Mouse (Mus musculus) left cerebral cortex, adult 8-10 months (tissue): ENCODE results near the gene Olfr569. TPM values are rescaled to one million over a fixed set of nuclear protein-coding genes. Genes with fewer than 3 reads are reported as not detected.

Experiments used
- DNase-seq, 2 experiments: peaks; one replicate each; pipeline ENCODE4 v3.0.0; 2022; ENCODE audit warnings: low spot score in 2 of 2
- total RNA-seq, 4 experiments: library from RNA; stranded (reverse); gene quantifications; 2 replicates each; pipeline ENCODE4 v1.2.4; 2022

The Olfr569 gene
- not detected for total RNA-seq

DNA sequence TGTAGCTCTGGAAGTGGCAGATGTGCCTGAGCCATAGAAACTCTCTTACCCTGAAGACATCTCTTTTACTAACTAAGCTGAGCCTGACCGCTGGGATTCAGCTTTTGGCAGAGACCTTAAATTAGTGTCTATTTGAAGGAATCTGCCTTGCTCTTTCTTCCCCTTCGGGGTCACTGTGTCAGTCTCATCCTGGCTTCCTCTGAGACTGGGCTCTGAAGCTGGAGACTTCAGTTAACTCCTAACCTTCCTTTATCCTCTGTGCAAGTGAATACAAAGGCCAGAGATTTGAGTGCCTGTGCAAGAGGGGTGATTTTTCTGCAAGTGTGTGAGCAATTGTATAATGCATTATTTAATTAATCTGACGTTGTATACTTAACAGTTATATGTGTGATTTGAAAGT, at the start of gene Olfr569:
Olfr569 (minus strand) TSS at position 101 of the 400 bp plus-strand sequence.
- DNase-seq = no peak

DNA sequence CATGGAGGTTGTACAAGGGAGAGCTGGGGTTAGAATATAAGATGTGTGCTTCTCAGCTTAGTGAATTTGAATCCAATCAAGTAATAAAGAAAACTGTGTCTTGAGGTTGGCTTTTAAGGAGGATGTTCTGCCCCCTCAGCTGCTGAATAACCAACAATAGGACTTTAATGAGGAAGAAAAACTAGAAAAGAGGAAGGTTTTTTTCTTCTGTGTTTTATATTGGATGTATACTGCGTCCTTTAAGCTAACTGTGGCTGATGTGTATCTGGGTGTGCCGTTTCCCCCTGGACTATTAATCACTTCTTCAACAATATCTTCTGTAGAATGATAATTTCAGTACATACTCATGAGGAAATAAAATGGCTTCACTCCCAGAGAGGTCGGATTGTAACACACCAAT, 36.4 kb upstream of the Olfr569 start:
- no peak for DNase-seq

GRCm38 (mm10) chr7:102924109-102924508, 33.4 kb upstream of the Olfr569 start, which contains the start of gene Olfr572:
TSS of gene Olfr572 (plus strand) at chr7:102924409.
- no peak for DNase-seq

GRCm38 (mm10) chr7:102919632-102920031, 28.9 kb upstream of the Olfr569 start:
- no peak for DNase-seq

GRCm38 (mm10) chr7:102917032-102917875, 26.6 kb upstream of the Olfr569 start, which contains the start of gene Olfr571:
TSS of gene Olfr571 (minus strand) at chr7:102917536.
- DNase-seq = no peak

GRCm38 (mm10) chr7:102916405-102916804, 25.7 kb upstream of the Olfr569 start:
- no peak for DNase-seq

DNA sequence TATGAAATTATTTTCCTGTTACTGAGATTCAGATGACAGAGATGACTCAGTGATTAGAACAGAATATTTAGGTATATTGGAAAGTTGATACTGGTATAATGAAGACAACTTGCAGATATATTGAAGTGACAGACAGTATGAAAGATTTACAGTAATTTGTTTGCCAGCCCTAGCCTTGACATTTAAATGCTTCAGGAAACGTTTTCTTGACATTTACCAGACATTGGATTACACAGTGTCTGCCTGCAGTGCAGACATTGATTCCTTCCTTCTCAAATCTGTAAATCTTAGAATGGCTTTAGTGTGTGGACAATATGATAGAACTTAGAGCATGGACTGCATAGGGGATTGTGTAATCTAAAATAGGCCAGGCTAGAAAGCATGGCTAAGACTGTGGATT, 24.6 kb upstream of the Olfr569 start:
- DNase-seq = no peak

- DNase-seq = no peak
These were observed 13.9 kb downstream of the Olfr569 start, which contains the start of gene Olfr568 for GRCm38 (mm10) chr7:102876822-102877221. TSS of gene Olfr568 (plus strand) at chr7:102877122.

DNA sequence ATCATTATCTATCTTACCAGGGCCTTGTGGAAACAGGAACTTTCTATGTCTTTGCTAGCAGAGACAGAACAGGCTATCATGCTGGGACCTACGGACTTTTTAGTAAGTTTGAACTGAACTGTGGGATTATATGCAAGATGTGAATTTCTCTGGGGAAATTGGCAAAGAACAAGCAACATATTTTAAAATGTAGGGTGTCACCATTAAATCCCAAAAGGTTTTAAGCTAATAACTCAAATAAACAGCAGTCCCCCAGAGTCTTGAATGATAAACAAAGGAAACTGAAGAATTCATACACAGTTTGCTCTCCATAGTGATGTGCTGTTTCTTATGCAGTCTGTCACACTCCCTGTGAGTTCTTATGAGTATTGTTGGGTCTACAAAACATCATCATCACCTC, 32.0 kb downstream of the Olfr569 start, which contains the start of gene Olfr566:
Olfr566 (minus strand) TSS at position 101 of the 400 bp plus-strand sequence.
- no peak for DNase-seq

DNA sequence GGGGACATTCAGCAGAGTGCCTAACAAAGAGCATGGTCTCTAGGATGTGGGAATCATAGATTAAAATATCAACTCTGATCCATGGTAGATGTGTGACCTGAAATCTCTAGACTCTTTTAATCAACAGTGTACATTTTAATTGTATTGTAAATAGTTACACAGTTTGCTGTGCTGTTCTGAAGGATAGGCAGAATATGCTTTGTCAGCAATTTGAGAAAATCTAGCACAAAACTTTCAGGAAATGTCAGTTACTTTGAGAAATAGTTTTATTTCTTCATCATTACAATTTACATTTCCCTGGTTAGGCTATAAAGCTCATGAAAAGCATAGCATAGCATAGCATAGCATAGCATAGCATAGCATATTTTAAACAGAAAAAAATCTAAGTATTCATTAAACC, 34.9 kb downstream of the Olfr569 start:
- DNase-seq = no peak

Other genes with a start within 250 kb of the Olfr569 start
- not detected for gene Olfr555, start 232.1 kb downstream of the Olfr569 start, total RNA-seq
- not detected for gene Olfr556, start 226.0 kb downstream of the Olfr569 start, total RNA-seq
- 1 to 10 TPM; 5.2 to 6.4 (median 5.6) TPM for gene Trim68, start 203.6 kb downstream of the Olfr569 start, total RNA-seq
- gene Olfr557, start 195.0 kb downstream of the Olfr569 start, total RNA-seq = not detected
- gene Olfr558, start 188.7 kb downstream of the Olfr569 start, total RNA-seq = under 1 TPM in 3 of 4 experiments, not detected in 1; 0.11 to 0.34 (median 0.33) TPM
- gene Olfr33, start 171.8 kb downstream of the Olfr569 start, total RNA-seq = not detected
- gene Olfr559, start 163.4 kb downstream of the Olfr569 start, total RNA-seq = not detected
- gene Olfr560, start 131.5 kb downstream of the Olfr569 start, total RNA-seq = under 1 TPM in 3 of 4 experiments, not detected in 1; 0.19 to 0.33 (median 0.30) TPM
- under 1 TPM; 0.39 to 0.51 (median 0.48) TPM for gene Olfr78, start 131.4 kb downstream of the Olfr569 start, total RNA-seq
- gene Olfr561, start 119.7 kb downstream of the Olfr569 start, total RNA-seq = not detected
- gene Olfr564, start 87.4 kb downstream of the Olfr569 start, total RNA-seq = not detected
- not detected for gene Olfr566, start 32.1 kb downstream of the Olfr569 start, total RNA-seq
- gene Olfr568, start 13.8 kb downstream of the Olfr569 start, total RNA-seq = not detected
- not detected for gene Olfr570, start 3.7 kb upstream of the Olfr569 start, total RNA-seq
- gene Olfr571, start 26.7 kb upstream of the Olfr569 start, total RNA-seq = not detected
- not detected for gene Olfr572, start 33.5 kb upstream of the Olfr569 start, total RNA-seq
- gene Olfr573-ps1, start 51.7 kb upstream of the Olfr569 start, total RNA-seq = not detected
- not detected for gene Olfr574, start 57.6 kb upstream of the Olfr569 start, total RNA-seq
- not detected for gene Olfr575, start 67.9 kb upstream of the Olfr569 start, total RNA-seq
- gene Olfr576, start 71.8 kb upstream of the Olfr569 start, total RNA-seq = not detected
- gene Olfr577, start 85.1 kb upstream of the Olfr569 start, total RNA-seq = not detected
- not detected for gene Olfr578, start 98.4 kb upstream of the Olfr569 start, total RNA-seq
- not detected for gene Olfr582, start 147.1 kb upstream of the Olfr569 start, total RNA-seq
- gene Olfr583, start 160.4 kb upstream of the Olfr569 start, total RNA-seq = not detected
- not detected for gene Olfr584, start 191.0 kb upstream of the Olfr569 start, total RNA-seq
- gene Olfr585, start 206.8 kb upstream of the Olfr569 start, total RNA-seq = not detected
- not detected for gene Olfr586, start 234.8 kb upstream of the Olfr569 start, total RNA-seq
- gene Olfr588-ps1, start 250.0 kb upstream of the Olfr569 start, total RNA-seq = not detected